Mouse (Mus musculus) spleen, postnatal 36 days (tissue): ENCODE results near the gene Tax1bp1.

Source experiments
- DNase-seq, 2 experiments: peaks; one replicate each; pipeline ENCODE4 v3.0.0; 2022; ENCODE audit warnings: low spot score in 2 of 2, mixed read lengths in 1 of 2

Gene Tax1bp1

DNA sequence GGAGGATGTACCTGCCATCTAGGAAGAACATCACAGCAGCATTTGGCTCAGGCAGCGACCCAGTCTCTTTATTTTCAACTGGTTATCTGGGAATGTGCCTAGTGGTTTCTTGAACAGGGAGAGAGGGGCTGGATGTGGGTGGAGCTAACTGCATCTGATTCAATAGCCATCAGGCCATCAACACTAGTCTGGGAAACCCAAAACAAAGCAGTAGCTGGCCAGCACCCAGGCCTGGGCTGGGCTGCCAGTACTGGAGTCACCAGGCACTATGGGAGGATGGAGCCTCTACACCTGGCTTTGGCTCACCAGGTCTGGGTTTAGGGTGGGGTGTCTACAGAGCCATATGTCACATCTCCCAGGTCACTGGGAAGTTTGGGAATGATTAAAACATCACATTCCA lies 83.2 kb downstream of the Tax1bp1 start:
- DNase-seq: no peak

DNA sequence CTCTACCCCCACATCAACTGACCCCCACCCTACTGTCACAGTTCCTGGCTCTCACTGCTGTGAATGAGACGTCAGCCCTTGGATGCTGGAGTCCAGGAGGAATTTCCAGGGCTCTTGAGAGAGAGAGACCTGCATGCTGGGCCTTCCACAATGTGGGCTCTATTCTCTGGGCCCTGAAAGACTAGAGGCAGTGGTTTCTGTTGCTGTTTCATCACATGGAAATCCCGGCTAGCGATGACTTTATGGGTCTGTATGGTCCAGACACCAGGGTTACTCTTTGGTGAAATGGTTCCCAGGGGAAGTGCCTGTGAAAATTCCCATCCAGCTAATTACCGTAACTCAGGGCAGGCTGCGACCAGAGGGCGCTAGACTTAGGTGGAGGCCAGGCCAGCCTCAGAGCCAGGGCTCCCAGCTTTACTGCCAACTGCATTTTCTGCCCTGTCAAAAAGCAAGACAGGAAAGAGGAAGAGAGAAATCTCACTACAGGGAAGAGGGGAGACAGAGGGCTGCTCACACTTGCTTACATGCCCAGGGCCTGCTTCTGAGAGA lies 83.8 kb downstream of the Tax1bp1 start:
- DNase-seq: no peak

DNA sequence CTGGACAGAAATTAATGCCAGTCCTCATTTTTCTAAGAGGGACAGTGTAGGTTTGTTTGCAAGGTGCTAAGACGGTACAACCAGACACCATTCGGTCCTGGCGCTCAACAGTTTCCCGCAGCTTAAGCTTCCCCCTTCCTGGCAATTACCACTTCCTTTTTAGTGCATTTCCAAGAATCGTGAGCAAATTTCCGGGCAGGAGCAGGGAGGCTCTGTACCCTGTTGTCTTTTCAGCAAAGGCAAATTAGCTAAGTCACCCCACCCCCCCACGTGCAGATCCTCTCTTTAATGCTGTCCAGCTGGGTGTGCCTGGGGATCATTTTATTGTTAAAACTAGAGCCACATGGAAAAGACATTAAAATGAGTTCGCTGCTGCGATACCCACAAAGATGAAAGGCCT lies 88.7 kb downstream of the Tax1bp1 start:
- DNase-seq: no peak

DNA sequence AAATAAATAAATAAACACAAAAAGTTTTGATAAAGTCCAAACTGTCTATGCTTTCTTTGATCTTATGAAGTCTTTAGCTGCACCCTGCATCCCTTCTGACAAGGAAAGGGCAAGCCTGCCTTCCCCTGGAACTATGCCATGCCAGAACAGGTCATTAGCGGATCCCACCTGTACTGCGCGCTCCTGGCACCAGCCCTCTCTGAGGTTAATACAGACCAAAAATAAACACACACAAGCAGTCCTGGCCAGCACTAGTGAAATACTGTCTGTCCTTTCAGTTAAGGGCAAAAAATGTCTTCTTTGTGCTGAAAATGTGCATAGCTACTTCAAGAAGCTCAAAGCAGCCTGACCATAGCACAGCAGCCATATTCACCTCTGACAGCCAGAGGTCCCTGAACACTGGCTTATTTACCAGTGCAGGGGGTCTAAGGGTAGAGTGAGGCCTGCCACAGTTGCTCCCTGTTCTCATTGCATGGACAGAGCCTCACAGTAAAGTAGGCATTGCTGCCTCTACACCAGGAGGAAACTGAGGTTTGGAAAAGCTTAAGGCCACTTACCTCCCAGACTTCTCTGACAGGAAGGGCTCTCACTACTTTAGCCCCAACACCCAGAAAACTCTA lies 91.8 kb downstream of the Tax1bp1 start:
- DNase-seq: no peak
